Mouse (Mus musculus): Measurements from ENCODE around the gene Fam170b. TPM values are rescaled to one million over a fixed set of nuclear protein-coding genes. Genes with fewer than 3 reads are reported as not detected.

Gene Fam170b
- polyA plus RNA-seq (2015; fragmentation: Nextera tagmentation; extraction: Ambion mirVana): 0.06 and 0.11 TPM in 2 replicates

DNA sequence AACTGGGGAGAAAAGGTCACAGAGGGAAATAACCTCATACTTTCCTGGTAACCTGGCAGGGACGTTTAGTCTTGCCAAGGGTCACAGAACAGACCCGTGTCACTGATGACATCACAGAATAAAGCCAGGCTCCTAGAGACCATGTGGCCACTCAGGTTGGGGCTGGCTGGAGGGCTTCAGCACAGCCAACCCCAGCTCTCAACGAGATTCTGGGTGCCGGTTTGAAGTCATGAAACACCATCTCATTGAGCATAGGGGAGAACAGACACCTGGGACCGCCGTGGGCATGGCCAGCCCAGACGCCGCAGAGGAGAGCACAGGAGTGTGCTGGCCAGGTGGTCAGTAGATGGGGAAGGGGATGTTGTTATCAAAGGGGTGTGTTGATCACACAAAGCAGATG lies at the start of gene Fam170b:
TSS of gene Fam170b (plus strand) at position 116 of the 400 bp plus-strand sequence.
- WGBS: 66% methylated on average over 8 of the region's 8 CpGs
- Histone ChIP-seq H3K27ac (no peak within 1 kb of the TSS), H3K4me2 (replicated peaks) (no peak within 1 kb of the TSS), H3K9me3 (no peaks in the 10 kb centered on the region), H3K27me3 (replicated peaks) (no peaks in the 10 kb centered on the region), H3K4me3 (replicated peaks) (no peak within 1 kb of the TSS), H3K36me3 (no peaks in the 10 kb centered on the region), H3K9ac (no peak within 1 kb of the TSS), H3K4me1 (replicated peaks) (no peaks in the 10 kb centered on the region)
- ATAC-seq: no peak

DNA sequence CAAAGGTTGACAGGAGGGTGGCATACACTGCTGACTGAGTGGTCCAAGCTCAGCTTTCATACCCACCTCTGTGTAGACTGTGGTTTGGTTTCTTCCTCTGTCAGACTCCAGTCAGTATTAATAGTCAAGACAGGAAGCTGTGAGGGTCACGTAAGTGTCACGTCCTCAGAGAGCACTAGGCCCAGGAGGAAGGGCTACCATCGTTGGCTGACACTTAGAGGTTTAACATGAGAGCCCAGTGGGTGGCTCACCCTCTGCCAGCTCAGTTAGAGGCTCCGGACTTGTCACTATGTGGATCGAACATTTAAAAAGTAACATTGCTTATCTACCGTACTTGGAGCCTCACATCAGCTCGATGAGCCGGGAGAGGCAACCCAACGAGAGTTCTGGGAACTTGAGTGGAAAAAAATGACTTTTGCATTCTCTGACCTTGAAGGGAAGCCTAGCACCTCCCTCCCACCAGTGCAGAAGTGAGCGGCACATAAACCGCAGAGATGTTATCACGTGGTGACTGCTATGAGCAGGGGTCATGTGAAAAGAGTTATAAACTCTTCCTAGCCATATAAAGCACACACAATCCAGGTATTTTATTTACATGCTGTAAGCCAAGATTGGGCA lies 49.5 kb upstream of the Fam170b start:
- no peaks in the 10 kb centered on the region for H3K9me3 ChIP-seq
- 54% methylated on average over 12 of the region's 12 CpGs for WGBS

GRCm38 (mm10) chr14:32784748-32785134 lies 49.0 kb upstream of the Fam170b start:
- Histone ChIP-seq H3K4me3 (replicated peaks) (no peak overlapping the region), H3K27me3 (replicated peaks) (no peaks in the 10 kb centered on the region), H3K9me3 (no peaks in the 10 kb centered on the region), H3K27ac (no peak overlapping the region), H3K4me1 (replicated peaks) (no peaks in the 10 kb centered on the region), H3K9ac (no peak overlapping the region), H3K4me2 (replicated peaks) (no peak overlapping the region), H3K36me3 (no peaks in the 10 kb centered on the region)
- ATAC-seq: peak; percentile 73
- 66% methylated on average over 4 of the region's 4 CpGs for WGBS

More for the DNA sequence above, 49.5 kb upstream of the Fam170b start:
- no peak overlapping the region for H3K27ac ChIP-seq
- ATAC-seq: peak; percentile 88
- H3K4me3 ChIP-seq (replicated peaks): no peak overlapping the region
- no peaks in the 10 kb centered on the region for H3K27me3 ChIP-seq (replicated peaks)
- no peaks in the 10 kb centered on the region for H3K4me1 ChIP-seq (replicated peaks)
- H3K9ac ChIP-seq: no peak overlapping the region
- H3K36me3 ChIP-seq: no peaks in the 10 kb centered on the region
- H3K4me2 ChIP-seq (replicated peaks): no peak overlapping the region; the same call in 1 of the 2 replicates

DNA sequence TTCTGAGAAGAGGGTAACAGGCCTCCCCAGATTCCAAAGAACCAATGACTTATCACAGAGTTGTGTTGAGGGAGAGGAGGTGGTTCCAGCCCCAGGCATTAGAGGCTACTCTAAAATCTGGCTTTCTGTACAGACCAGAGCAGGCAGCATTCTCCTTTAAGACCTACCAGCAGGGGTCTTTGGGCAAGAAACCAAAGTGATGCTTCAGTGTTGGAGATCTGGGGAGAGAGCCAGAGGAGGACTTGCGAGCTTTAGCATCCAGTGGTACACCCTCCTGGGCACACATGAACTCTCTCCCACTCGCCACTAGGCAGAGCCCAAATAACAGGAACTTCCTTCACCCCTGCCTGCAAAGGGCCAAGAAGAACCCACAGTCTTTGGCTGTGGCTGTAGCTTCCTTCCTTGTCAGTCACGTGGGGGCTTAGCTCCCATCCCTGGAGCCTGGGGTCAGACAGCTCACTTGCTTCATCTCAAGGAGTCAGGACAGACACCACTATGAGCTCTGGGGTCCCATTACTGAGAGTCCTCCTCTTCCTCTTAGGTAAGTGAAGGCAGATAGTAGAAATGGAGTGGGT lies 48.1 kb upstream of the Fam170b start, which contains the start of gene Tmem273:
TSS of gene Tmem273 (plus strand) at position 408 of the 575 bp plus-strand sequence.
- Histone ChIP-seq H3K36me3 (no peaks in the 10 kb centered on the region), H3K9me3 (no peaks in the 10 kb centered on the region), H3K27ac (no peak within 1 kb of the TSS), H3K27me3 (replicated peaks) (no peaks in the 10 kb centered on the region), H3K9ac (no peak within 1 kb of the TSS), H3K4me2 (replicated peaks) (no peak within 1 kb of the TSS), H3K4me1 (replicated peaks) (no peaks in the 10 kb centered on the region), H3K4me3 (replicated peaks) (no peak within 1 kb of the TSS)
- ATAC-seq: no peak
- 70% methylated on average over 3 of the region's 3 CpGs for WGBS

- ATAC-seq: no peak
- H3K9ac ChIP-seq: no peak overlapping the region
- no peaks in the 10 kb centered on the region for H3K4me1 ChIP-seq (replicated peaks)
- H3K36me3 ChIP-seq: no peaks in the 10 kb centered on the region
- no peaks in the 10 kb centered on the region for H3K9me3 ChIP-seq
- H3K27ac ChIP-seq: no peak overlapping the region
- WGBS: 64% methylated on average over 5 of the region's 5 CpGs
- H3K4me2 ChIP-seq (replicated peaks): no peak overlapping the region
- H3K27me3 ChIP-seq (replicated peaks): no peaks in the 10 kb centered on the region
- H3K4me3 ChIP-seq (replicated peaks): no peak overlapping the region
Measured at GRCm38 (mm10) chr14:32787691-32788090, 46.1 kb upstream of the Fam170b start.

- H3K4me1 ChIP-seq (replicated peaks): 0 out of 2 replicates have a peak, but pooled peaks cover 3% of the 10 kb centered on the region
- ATAC-seq: no peak
- H3K9me3 ChIP-seq: no peaks in the 10 kb centered on the region
- WGBS: 59% methylated on average over 8 of the region's 8 CpGs
- H3K4me3 ChIP-seq (replicated peaks): no peak overlapping the region
- H3K27me3 ChIP-seq (replicated peaks): no peaks in the 10 kb centered on the region
- H3K27ac ChIP-seq: no peak overlapping the region
- H3K4me2 ChIP-seq (replicated peaks): no peak overlapping the region
- no peaks in the 10 kb centered on the region for H3K36me3 ChIP-seq
- H3K9ac ChIP-seq: no peak overlapping the region
Measured at GRCm38 (mm10) chr14:32796375-32796774, 37.4 kb upstream of the Fam170b start.

GRCm38 (mm10) chr14:32797803-32798202 lies 36.0 kb upstream of the Fam170b start:
- H3K27ac ChIP-seq: no peak overlapping the region
- H3K9ac ChIP-seq: no peak overlapping the region
- H3K36me3 ChIP-seq: no peaks in the 10 kb centered on the region
- H3K4me3 ChIP-seq (replicated peaks): no peak overlapping the region
- H3K4me1 ChIP-seq (replicated peaks): 0 out of 2 replicates have a peak, but pooled peaks cover 3% of the 10 kb centered on the region
- WGBS: 92% methylated on average over 2 of the region's 2 CpGs
- no peaks in the 10 kb centered on the region for H3K27me3 ChIP-seq (replicated peaks)
- H3K4me2 ChIP-seq (replicated peaks): no peak overlapping the region
- H3K9me3 ChIP-seq: no peaks in the 10 kb centered on the region
- ATAC-seq: peak; percentile 53

DNA sequence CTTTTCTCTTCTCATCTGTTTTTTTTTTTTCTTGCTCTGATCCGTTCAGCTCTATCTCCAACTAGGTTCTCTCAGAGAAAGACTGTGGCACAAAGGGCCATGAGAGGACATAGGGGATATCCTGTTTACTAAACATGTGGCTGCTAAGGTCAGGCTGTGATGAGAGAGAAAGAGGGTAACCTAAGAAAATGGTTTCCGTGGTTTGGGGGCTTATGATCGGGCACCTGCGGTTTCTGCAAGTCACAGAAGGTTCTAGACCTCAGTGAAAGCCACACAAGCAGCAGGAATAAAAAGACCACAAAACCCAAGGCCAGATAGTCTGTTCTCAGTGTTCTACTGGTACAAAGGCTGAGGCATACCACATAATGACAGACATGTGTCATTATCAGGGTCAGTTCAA lies 35.4 kb upstream of the Fam170b start:
- no peak overlapping the region for H3K4me3 ChIP-seq (replicated peaks)
- H3K4me2 ChIP-seq (replicated peaks): no peak overlapping the region
- H3K9ac ChIP-seq: no peak overlapping the region
- H3K27me3 ChIP-seq (replicated peaks): no peaks in the 10 kb centered on the region
- no peak overlapping the region for H3K27ac ChIP-seq
- H3K4me1 ChIP-seq (replicated peaks): 0 out of 2 replicates have a peak, but pooled peaks cover 3% of the 10 kb centered on the region
- ATAC-seq: no peak
- no peaks in the 10 kb centered on the region for H3K9me3 ChIP-seq
- no peaks in the 10 kb centered on the region for H3K36me3 ChIP-seq
- WGBS: 81% methylated on average over 4 of the region's 4 CpGs

DNA sequence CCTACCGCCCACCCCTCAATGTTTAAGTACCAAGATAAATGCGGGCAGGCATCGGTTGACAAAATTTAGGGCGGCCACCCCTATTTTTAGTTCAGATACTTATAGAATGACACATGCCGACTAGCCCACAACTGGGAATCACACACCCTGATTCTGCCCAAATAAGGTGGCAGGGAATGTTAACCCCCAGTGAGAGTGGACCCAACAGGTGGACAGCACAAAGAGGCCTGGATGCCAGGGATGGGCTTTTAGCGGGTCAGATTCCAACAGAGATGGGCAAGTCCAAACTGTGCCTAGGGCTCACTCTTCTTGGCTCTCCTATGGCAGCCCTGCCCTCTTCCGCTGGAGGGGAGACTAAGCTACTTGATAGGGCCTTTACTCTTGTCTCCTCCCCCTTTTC lies 33.7 kb upstream of the Fam170b start:
- Histone ChIP-seq H3K27me3 (replicated peaks) (no peaks in the 10 kb centered on the region), H3K9ac (no peak overlapping the region), H3K36me3 (no peaks in the 10 kb centered on the region), H3K4me3 (replicated peaks) (no peak overlapping the region), H3K27ac (no peak overlapping the region), H3K9me3 (no peaks in the 10 kb centered on the region), H3K4me2 (replicated peaks) (no peak overlapping the region), H3K4me1 (replicated peaks) (0 out of 2 replicates have a peak, but pooled peaks cover 3% of the 10 kb centered on the region)
- ATAC-seq: no peak
- 95% methylated on average over 7 of the region's 7 CpGs for WGBS

GRCm38 (mm10) chr14:32801016-32801661 lies 32.6 kb upstream of the Fam170b start:
- Histone ChIP-seq H3K4me3 (replicated peaks) (no peak overlapping the region), H3K27ac (no peak overlapping the region), H3K9me3 (no peaks in the 10 kb centered on the region), H3K4me1 (replicated peaks) (0 out of 2 replicates have a peak, but pooled peaks cover 3% of the 10 kb centered on the region), H3K36me3 (no peaks in the 10 kb centered on the region), H3K4me2 (replicated peaks) (no peak overlapping the region), H3K27me3 (replicated peaks) (no peaks in the 10 kb centered on the region), H3K9ac (no peak overlapping the region)
- peak; percentile 49; the same call in 1 of the 2 replicates for ATAC-seq
- 59% methylated on average over 11 of the region's 11 CpGs for WGBS

DNA sequence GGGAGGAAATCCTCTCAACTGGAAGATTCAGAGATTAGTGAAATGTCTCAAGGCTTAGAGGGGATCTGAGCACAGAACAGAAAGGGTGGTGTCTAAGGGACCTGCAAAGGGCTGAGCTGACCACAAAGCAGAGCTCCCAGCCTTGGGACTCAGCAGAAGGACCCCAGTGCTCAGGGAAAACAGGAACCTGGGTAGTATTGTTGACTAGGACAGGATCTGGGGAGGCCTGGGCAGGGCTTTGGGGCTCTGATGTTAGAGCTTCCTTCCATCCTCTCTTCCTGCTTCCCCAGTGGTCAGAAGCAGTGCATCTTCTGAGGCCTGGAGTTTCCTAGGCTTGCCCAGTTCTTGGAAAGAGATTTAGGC lies 32.1 kb upstream of the Fam170b start:
- no peak overlapping the region for H3K4me2 ChIP-seq (replicated peaks)
- no peaks in the 10 kb centered on the region for H3K36me3 ChIP-seq
- H3K4me1 ChIP-seq (replicated peaks): 0 out of 2 replicates have a peak, but pooled peaks cover 3% of the 10 kb centered on the region
- no peak overlapping the region for H3K4me3 ChIP-seq (replicated peaks)
- no peak overlapping the region for H3K27ac ChIP-seq
- H3K9me3 ChIP-seq: no peaks in the 10 kb centered on the region
- no peak overlapping the region for H3K9ac ChIP-seq
- no peak for ATAC-seq
- no peaks in the 10 kb centered on the region for H3K27me3 ChIP-seq (replicated peaks)

DNA sequence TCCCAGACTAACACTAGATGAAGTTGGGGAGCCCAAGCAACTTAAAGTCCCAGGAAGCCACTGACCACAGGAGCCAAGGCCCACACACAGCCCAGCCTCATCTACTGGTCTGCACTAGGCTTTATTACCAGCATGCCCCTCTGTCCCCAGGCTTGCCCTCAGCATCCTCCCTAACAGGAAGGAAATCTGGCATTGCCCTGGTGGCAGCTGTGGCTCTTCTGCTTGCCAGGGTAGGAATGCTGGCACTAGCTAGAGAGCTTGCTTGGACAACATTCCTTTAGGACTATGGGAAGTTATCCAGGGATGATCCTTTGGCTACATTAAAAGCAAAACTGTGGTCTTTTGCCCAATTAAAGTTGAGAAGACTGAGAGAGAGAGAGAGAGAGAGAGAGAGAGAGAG lies 23.7 kb upstream of the Fam170b start:
- no peak overlapping the region for H3K9ac ChIP-seq
- no peak overlapping the region for H3K27ac ChIP-seq
- no peaks in the 10 kb centered on the region for H3K9me3 ChIP-seq
- no peaks in the 10 kb centered on the region for H3K36me3 ChIP-seq
- ATAC-seq: no peak
- no peaks in the 10 kb centered on the region for H3K4me1 ChIP-seq (replicated peaks)
- H3K4me2 ChIP-seq (replicated peaks): no peak overlapping the region
- no peaks in the 10 kb centered on the region for H3K27me3 ChIP-seq (replicated peaks)
- H3K4me3 ChIP-seq (replicated peaks): no peak overlapping the region
